8 mouse cellular contexts compared by ENCODE assay signal in genomic region chr19:44106831-44107660, GRCm38 (mm10). TPM values are rescaled to one million over a fixed set of nuclear protein-coding genes. Genes with fewer than 3 reads are reported as not detected.
DNase-seq lines count a peak whose midpoint lies in the region; ATAC-seq and TF ChIP-seq lines count a peak whose summit lies in the region.

TSS of gene Chuk (minus strand) at chr19:44107480.

- peak; percentile 93 for DNase-seq in A20 (ENCODE audit: low read depth, low spot score)
- peak; percentile 94 to 95 for DNase-seq in heart, adult 9 months (ENCODE audit: low spot score in 2 of 2)
- peak; percentile 83 to 92 for DNase-seq in monocyte, adult 2 months (ENCODE audit: low read depth in 1 of 2, low spot score in 2 of 2)
- peak; percentile 92 to 93 for DNase-seq in spleen, postnatal 36 days (ENCODE audit: low spot score in 2 of 2)

- H3K4me2 ChIP-seq in kidney, embryonic 14.5 days (replicated peaks; ENCODE audit: low read depth, low read length), result peak within 1 kb of the TSS; percentile 83
- peak within 1 kb of the TSS; percentile 86 for H3K4me2 ChIP-seq in limb, embryonic 15.5 days

- peak within 1 kb of the TSS; percentile 94 for H3K4me3 ChIP-seq in bone marrow macrophage, adult 2 months (ENCODE audit: insufficient read depth, low read length)
- peak within 1 kb of the TSS; percentile 93 for H3K4me3 ChIP-seq in embryonic fibroblast, embryonic 13.5 days (ENCODE audit: insufficient read depth, low read length)
- peak within 1 kb of the TSS; percentile 97 for H3K4me3 ChIP-seq in kidney, embryonic 14.5 days (ENCODE audit: low read length)
- H3K4me3 ChIP-seq in limb, embryonic 15.5 days, result peak within 1 kb of the TSS; percentile 94

- H3K36me3 ChIP-seq in kidney, embryonic 14.5 days (ENCODE audit: control insufficient read depth, insufficient read depth, low read length), result peaks cover 22% of the 10 kb centered on the region
- H3K36me3 ChIP-seq in limb, embryonic 15.5 days, result peaks cover 26% of the 10 kb centered on the region

- no peaks in the 10 kb centered on the region for H3K27me3 ChIP-seq in kidney, embryonic 14.5 days (ENCODE audit: control insufficient read depth, insufficient read depth, low read length)
- H3K27me3 ChIP-seq in limb, embryonic 15.5 days, result no peaks in the 10 kb centered on the region

- TF ChIP-seq CTCF in bone marrow macrophage, adult 2 months (IDR thresholded peaks at IDR 0.05; ENCODE audit: low read depth, low read length), result no peak
- TF ChIP-seq CTCF in embryonic fibroblast, embryonic 13.5 days (IDR thresholded peaks at IDR 0.05; ENCODE audit: borderline replicate concordance, insufficient read depth, low read length), result no peak

- 1% methylated on average over 65 of the region's 67 CpGs for WGBS in kidney, embryonic 14.5 days
- under 1% methylated on average over 66 of the region's 67 CpGs for WGBS in limb, embryonic 15.5 days

- H3K9me3 ChIP-seq in kidney, embryonic 14.5 days (ENCODE audit: control insufficient read depth, low read length), result no peaks in the 10 kb centered on the region
- no peaks in the 10 kb centered on the region for H3K9me3 ChIP-seq in limb, embryonic 15.5 days

- peak within 1 kb of the TSS; percentile 44 for H3K27ac ChIP-seq in bone marrow macrophage, adult 2 months (ENCODE audit: insufficient read depth, low read depth, low read length)
- peak within 1 kb of the TSS; percentile 28 for H3K27ac ChIP-seq in embryonic fibroblast, embryonic 13.5 days (ENCODE audit: insufficient read depth, low read length)
- peak within 1 kb of the TSS; percentile 42; the same call in 1 of the 2 replicates for H3K27ac ChIP-seq in kidney, embryonic 14.5 days (ENCODE audit: low read depth, low read length)
- H3K27ac ChIP-seq in limb, embryonic 15.5 days, result peak within 1 kb of the TSS; percentile 72

- TF ChIP-seq POLR2A in bone marrow macrophage, adult 2 months (IDR thresholded peaks at IDR 0.05; ENCODE audit: borderline replicate concordance, low read depth, low read length), result no peak
- peak; percentile 82 for TF ChIP-seq POLR2A in embryonic fibroblast, embryonic 13.5 days (IDR thresholded peaks at IDR 0.05; ENCODE audit: low read depth, low read length)

- peaks cover 30% of the 10 kb centered on the region for H3K4me1 ChIP-seq in bone marrow macrophage, adult 2 months (ENCODE audit: control insufficient read depth, insufficient read depth, low read length)
- peaks cover 3% of the 10 kb centered on the region; the same call in 1 of the 2 replicates for H3K4me1 ChIP-seq in embryonic fibroblast, embryonic 13.5 days (ENCODE audit: control insufficient read depth, insufficient read depth, low read length)
- H3K4me1 ChIP-seq in kidney, embryonic 14.5 days (ENCODE audit: control insufficient read depth, insufficient read depth, low read length), result peaks cover 17% of the 10 kb centered on the region
- peaks cover 20% of the 10 kb centered on the region for H3K4me1 ChIP-seq in limb, embryonic 15.5 days

- H3K9ac ChIP-seq in kidney, embryonic 14.5 days (ENCODE audit: low read depth, low read length), result peak within 1 kb of the TSS; percentile 94
- H3K9ac ChIP-seq in limb, embryonic 15.5 days, result peak within 1 kb of the TSS; percentile 93

- ATAC-seq in kidney, embryonic 14.5 days (ENCODE audit: low FRiP score, low TSS enrichment), result peak; percentile 98
- ATAC-seq in limb, embryonic 15.5 days (ENCODE audit: insufficient number of reproducible peaks, low FRiP score, low TSS enrichment, low read depth), result peak; percentile 94

RNA-seq across cellular contexts. Expression of gene Chuk, which starts in this region (rescaled TPM):
- polyA plus RNA-seq in bone marrow macrophage, adult 2 months (2012; ENCODE audit: insufficient read depth, insufficient read length, missing spikeins), result 44.4 and 47.2 TPM in 2 replicates
- 64.4 and 75.7 TPM in 2 replicates for polyA plus RNA-seq in embryonic fibroblast, embryonic 13.5 days (2011; ENCODE audit: insufficient read length, low read depth, missing spikeins)
- polyA plus RNA-seq in kidney, embryonic 14.5 days (2014; fragmentation: Nextera tagmentation; extraction: Ambion mirVana), result 39.1 and 54.6 TPM in 2 replicates
- polyA plus RNA-seq in limb, embryonic 15.5 days (2015; fragmentation: Nextera tagmentation; extraction: Ambion mirVana), result 31.8 and 35.1 TPM in 2 replicates

Comparison
In these comparisons a context has a peak if more than half of its experiments do, and no peak if none do; other contexts are left out.
1. Peak in every context shown above with its lines: DNase-seq, ATAC-seq, H3K4me3 ChIP-seq and H3K27ac ChIP-seq.